Mouse (Mus musculus): ENCODE data around the gene Pde4c. TPM values are rescaled to one million over a fixed set of nuclear protein-coding genes. Genes with fewer than 3 reads are reported as not detected.

Pde4c gene
- polyA plus RNA-seq, 1 experiment from 2014 or later: 0.42 TPM

- no peaks in the 10 kb centered on the region for H3K9me3 ChIP-seq (ENCODE audit: control insufficient read depth, low read length)
- no peaks in the 10 kb centered on the region for H3K27me3 ChIP-seq (replicated peaks; ENCODE audit: control insufficient read depth, insufficient read depth, low read length)
- no peak overlapping the region for H3K9ac ChIP-seq (ENCODE audit: low read length)
- WGBS: 96% methylated on average over 1 of the region's 1 CpGs
- H3K4me1 ChIP-seq (replicated peaks; ENCODE audit: control insufficient read depth, insufficient read depth, low read length): peaks cover 29% of the 10 kb centered on the region
- ATAC-seq (replicated peaks; ENCODE audit: low FRiP score, low TSS enrichment, low read depth) (no peak), DNase-seq (ENCODE audit: low spot score) (no peak)
- no peak overlapping the region for H3K4me3 ChIP-seq (ENCODE audit: low read depth, low read length)
- peaks cover 23% of the 10 kb centered on the region for H3K36me3 ChIP-seq (ENCODE audit: control insufficient read depth, insufficient read depth, low read length)
- H3K4me2 ChIP-seq (ENCODE audit: low read length): no peak overlapping the region
- no peak overlapping the region for H3K27ac ChIP-seq (ENCODE audit: low read depth)
Observed at GRCm38 (mm10) chr8:70762118-70762517, 38.6 kb downstream of the Pde4c start.

GRCm38 (mm10) chr8:70763354-70763753 is 39.8 kb downstream of the Pde4c start:
- DNase-seq (ENCODE audit: low spot score) (peak; percentile 77), ATAC-seq (replicated peaks; ENCODE audit: low FRiP score, low TSS enrichment, low read depth) (no peak)
- Histone ChIP-seq H3K4me2 (ENCODE audit: low read length) (no peak overlapping the region), H3K27me3 (replicated peaks; ENCODE audit: control insufficient read depth, insufficient read depth, low read length) (no peaks in the 10 kb centered on the region), H3K9ac (ENCODE audit: low read length) (no peak overlapping the region), H3K36me3 (ENCODE audit: control insufficient read depth, insufficient read depth, low read length) (peaks cover 20% of the 10 kb centered on the region), H3K27ac (ENCODE audit: low read depth) (peak overlapping the region; percentile 10), H3K4me3 (ENCODE audit: low read depth, low read length) (no peak overlapping the region), H3K9me3 (ENCODE audit: control insufficient read depth, low read length) (no peaks in the 10 kb centered on the region), H3K4me1 (replicated peaks; ENCODE audit: control insufficient read depth, insufficient read depth, low read length) (peaks cover 29% of the 10 kb centered on the region)
- 5% methylated on average over 3 of the region's 3 CpGs for WGBS

GRCm38 (mm10) chr8:70764026-70764425 is 40.5 kb downstream of the Pde4c start:
- WGBS: 60% methylated on average over 8 of the region's 8 CpGs
- no peak overlapping the region for H3K4me2 ChIP-seq (ENCODE audit: low read length)
- peak overlapping the region; percentile 10 for H3K27ac ChIP-seq (ENCODE audit: low read depth)
- no peaks in the 10 kb centered on the region for H3K27me3 ChIP-seq (replicated peaks; ENCODE audit: control insufficient read depth, insufficient read depth, low read length)
- no peaks in the 10 kb centered on the region for H3K9me3 ChIP-seq (ENCODE audit: control insufficient read depth, low read length)
- H3K4me3 ChIP-seq (ENCODE audit: low read depth, low read length): no peak overlapping the region
- DNase-seq (ENCODE audit: low spot score) (peak; percentile 70), ATAC-seq (replicated peaks; ENCODE audit: low FRiP score, low TSS enrichment, low read depth) (no peak)
- H3K4me1 ChIP-seq (replicated peaks; ENCODE audit: control insufficient read depth, insufficient read depth, low read length): peaks cover 29% of the 10 kb centered on the region
- peaks cover 24% of the 10 kb centered on the region for H3K36me3 ChIP-seq (ENCODE audit: control insufficient read depth, insufficient read depth, low read length)
- H3K9ac ChIP-seq (ENCODE audit: low read length): no peak overlapping the region

GRCm38 (mm10) chr8:70764676-70765075 is 41.2 kb downstream of the Pde4c start:
- WGBS: 88% methylated on average over 13 of the region's 13 CpGs
- no peak for DNase-seq (ENCODE audit: low spot score)
- no peaks in the 10 kb centered on the region for H3K9me3 ChIP-seq (ENCODE audit: control insufficient read depth, low read length)
- H3K36me3 ChIP-seq (ENCODE audit: control insufficient read depth, insufficient read depth, low read length): peaks cover 26% of the 10 kb centered on the region
- peaks cover 29% of the 10 kb centered on the region for H3K4me1 ChIP-seq (replicated peaks; ENCODE audit: control insufficient read depth, insufficient read depth, low read length)
- no peak for ATAC-seq (replicated peaks; ENCODE audit: low FRiP score, low TSS enrichment, low read depth)
- peak overlapping the region; percentile 79; the same call in 1 of the 2 replicates for H3K4me2 ChIP-seq (ENCODE audit: low read length)
- no peak overlapping the region for H3K9ac ChIP-seq (ENCODE audit: low read length)
- H3K4me3 ChIP-seq (ENCODE audit: low read depth, low read length): no peak overlapping the region
- peak overlapping the region; percentile 10 for H3K27ac ChIP-seq (ENCODE audit: low read depth)
- H3K27me3 ChIP-seq (replicated peaks; ENCODE audit: control insufficient read depth, insufficient read depth, low read length): no peaks in the 10 kb centered on the region

- DNase-seq (ENCODE audit: low spot score): no peak
- Histone ChIP-seq H3K27ac (ENCODE audit: low read depth) (0 out of 2 replicates have a peak overlapping the region, but pooled peaks have one; percentile 47), H3K4me1 (replicated peaks; ENCODE audit: control insufficient read depth, insufficient read depth, low read length) (peaks cover 23% of the 10 kb centered on the region), H3K9ac (ENCODE audit: low read length) (peak overlapping the region; percentile 54), H3K4me2 (ENCODE audit: low read length) (peak overlapping the region; percentile 79), H3K9me3 (ENCODE audit: control insufficient read depth, low read length) (no peaks in the 10 kb centered on the region), H3K4me3 (ENCODE audit: low read depth, low read length) (peak overlapping the region; percentile 44), H3K36me3 (ENCODE audit: control insufficient read depth, insufficient read depth, low read length) (peaks cover 33% of the 10 kb centered on the region), H3K27me3 (replicated peaks; ENCODE audit: control insufficient read depth, insufficient read depth, low read length) (no peaks in the 10 kb centered on the region)
- ATAC-seq (replicated peaks; ENCODE audit: low FRiP score, low TSS enrichment, low read depth): no peak
- WGBS: 74% methylated on average over 9 of the region's 9 CpGs
Observed at GRCm38 (mm10) chr8:70765329-70765728, 41.8 kb downstream of the Pde4c start.

- DNase-seq (ENCODE audit: low spot score) (peak; percentile 78), ATAC-seq (replicated peaks; ENCODE audit: low FRiP score, low TSS enrichment, low read depth) (no peak)
- WGBS: 1% methylated on average over 34 of the region's 34 CpGs
- H3K36me3 ChIP-seq (ENCODE audit: control insufficient read depth, insufficient read depth, low read length): peaks cover 38% of the 10 kb centered on the region
- peak overlapping the region; percentile 54 for H3K9ac ChIP-seq (ENCODE audit: low read length)
- no peaks in the 10 kb centered on the region for H3K9me3 ChIP-seq (ENCODE audit: control insufficient read depth, low read length)
- peak overlapping the region; percentile 54; the same call in 1 of the 2 replicates for H3K27ac ChIP-seq (ENCODE audit: low read depth)
- H3K4me3 ChIP-seq (ENCODE audit: low read depth, low read length): peak overlapping the region; percentile 44
- peak overlapping the region; percentile 79 for H3K4me2 ChIP-seq (ENCODE audit: low read length)
- no peaks in the 10 kb centered on the region for H3K27me3 ChIP-seq (replicated peaks; ENCODE audit: control insufficient read depth, insufficient read depth, low read length)
- peaks cover 22% of the 10 kb centered on the region; the same call in 1 of the 2 replicates for H3K4me1 ChIP-seq (replicated peaks; ENCODE audit: control insufficient read depth, insufficient read depth, low read length)
Observed at GRCm38 (mm10) chr8:70765838-70766570, 42.5 kb downstream of the Pde4c start.

GRCm38 (mm10) chr8:70766571-70767440 is 43.3 kb downstream of the Pde4c start:
- H3K4me3 ChIP-seq (ENCODE audit: low read depth, low read length): peak overlapping the region; percentile 44
- H3K36me3 ChIP-seq (ENCODE audit: control insufficient read depth, insufficient read depth, low read length): peaks cover 46% of the 10 kb centered on the region
- 9% methylated on average over 21 of the region's 21 CpGs for WGBS
- peaks cover 15% of the 10 kb centered on the region; the same call in 1 of the 2 replicates for H3K4me1 ChIP-seq (replicated peaks; ENCODE audit: control insufficient read depth, insufficient read depth, low read length)
- peak overlapping the region; percentile 54 for H3K9ac ChIP-seq (ENCODE audit: low read length)
- no peaks in the 10 kb centered on the region for H3K9me3 ChIP-seq (ENCODE audit: control insufficient read depth, low read length)
- no peaks in the 10 kb centered on the region for H3K27me3 ChIP-seq (replicated peaks; ENCODE audit: control insufficient read depth, insufficient read depth, low read length)
- peak overlapping the region; percentile 79 for H3K4me2 ChIP-seq (ENCODE audit: low read length)
- ATAC-seq (replicated peaks; ENCODE audit: low FRiP score, low TSS enrichment, low read depth) (peak; percentile 56), DNase-seq (ENCODE audit: low spot score) (peak; percentile 85)
- H3K27ac ChIP-seq (ENCODE audit: low read depth): peak overlapping the region; percentile 54; the same call in 1 of the 2 replicates

GRCm38 (mm10) chr8:70767503-70767902 is 44.0 kb downstream of the Pde4c start:
- WGBS: 84% methylated on average over 6 of the region's 6 CpGs
- Histone ChIP-seq H3K36me3 (ENCODE audit: control insufficient read depth, insufficient read depth, low read length) (peaks cover 51% of the 10 kb centered on the region), H3K9me3 (ENCODE audit: control insufficient read depth, low read length) (no peaks in the 10 kb centered on the region), H3K4me2 (ENCODE audit: low read length) (no peak overlapping the region), H3K4me3 (ENCODE audit: low read depth, low read length) (no peak overlapping the region), H3K9ac (ENCODE audit: low read length) (no peak overlapping the region), H3K27me3 (replicated peaks; ENCODE audit: control insufficient read depth, insufficient read depth, low read length) (no peaks in the 10 kb centered on the region), H3K27ac (ENCODE audit: low read depth) (no peak overlapping the region), H3K4me1 (replicated peaks; ENCODE audit: control insufficient read depth, insufficient read depth, low read length) (peaks cover 14% of the 10 kb centered on the region; the same call in 1 of the 2 replicates)
- ATAC-seq (replicated peaks; ENCODE audit: low FRiP score, low TSS enrichment, low read depth) (no peak), DNase-seq (ENCODE audit: low spot score) (no peak)

Measured in intestine, embryonic 14.5 days (tissue).